Mouse (Mus musculus) CD4-positive helper T cell, adult 2 months (primary cell): ENCODE results near the gene Sdad1.
A peak's percentile ranks its signal among the peaks of the same experiment; 100 is the strongest.
"Not testable (repeated sequence)": the region's sequence is repeated elsewhere in the genome, so short reads cannot be mapped to it uniquely, and the experiment has no call there.

ENCODE experiments used
- DNase-seq: peaks from one replicate; pipeline ENCODE4 v3.0.0-alpha.2; 2012; ENCODE audit warnings: low read depth, missing footprints, low spot score

Sdad1 gene

GRCm38 (mm10) chr5:92309681-92310511 lies at the start of gene Sdad1:
Gene Sdad1 (minus strand): TSS chr5:92310479.
- peak; percentile 94 for DNase-seq

GRCm38 (mm10) chr5:92358767-92359455 lies 48.6 kb upstream of the Sdad1 start:
- no peak for DNase-seq

GRCm38 (mm10) chr5:92358033-92358432 lies 47.8 kb upstream of the Sdad1 start:
- DNase-seq, result no peak

- DNase-seq, result peak; percentile 77
Measured at GRCm38 (mm10) chr5:92353517-92353916, 43.2 kb upstream of the Sdad1 start.

GRCm38 (mm10) chr5:92352716-92353115 lies 42.4 kb upstream of the Sdad1 start:
- DNase-seq, result not testable (repeated sequence)

- no peak for DNase-seq
Measured at GRCm38 (mm10) chr5:92349731-92350130, 39.5 kb upstream of the Sdad1 start.

- DNase-seq, result peak; percentile 85
Measured at GRCm38 (mm10) chr5:92348794-92349413, 38.6 kb upstream of the Sdad1 start, which contains the start of gene Cxcl10. Gene Cxcl10 (minus strand): TSS chr5:92348889.

GRCm38 (mm10) chr5:92345006-92345405 lies 34.7 kb upstream of the Sdad1 start:
- DNase-seq, result no peak

- DNase-seq, result no peak
Measured at GRCm38 (mm10) chr5:92340606-92341005, 30.3 kb upstream of the Sdad1 start.

GRCm38 (mm10) chr5:92336743-92337142 lies 26.5 kb upstream of the Sdad1 start:
- DNase-seq, result peak; percentile 13

GRCm38 (mm10) chr5:92332359-92332840 lies 22.1 kb upstream of the Sdad1 start:
- DNase-seq, result no peak

- no peak for DNase-seq
Measured at GRCm38 (mm10) chr5:92331635-92332338, 21.5 kb upstream of the Sdad1 start, which contains the start of gene Art3. Gene Art3 (plus strand): TSS chr5:92331827.

- no peak for DNase-seq
Measured at GRCm38 (mm10) chr5:92331122-92331521, 20.8 kb upstream of the Sdad1 start.

GRCm38 (mm10) chr5:92327929-92328328 lies 17.6 kb upstream of the Sdad1 start, which contains the start of gene Cxcl9:
Gene Cxcl9 (minus strand): TSS chr5:92328079.
- DNase-seq, result no peak

GRCm38 (mm10) chr5:92327367-92327766 lies 17.1 kb upstream of the Sdad1 start:
- peak; percentile 58 for DNase-seq

- no peak for DNase-seq
Measured at GRCm38 (mm10) chr5:92323264-92323663, 13.0 kb upstream of the Sdad1 start.

GRCm38 (mm10) chr5:92322612-92323011 lies 12.3 kb upstream of the Sdad1 start:
- DNase-seq, result no peak

GRCm38 (mm10) chr5:92321631-92322400 lies 11.5 kb upstream of the Sdad1 start:
- DNase-seq, result no peak

GRCm38 (mm10) chr5:92318596-92318995 lies 8.3 kb upstream of the Sdad1 start:
- DNase-seq, result no peak

- no peak for DNase-seq
Measured at GRCm38 (mm10) chr5:92318119-92318518, 7.8 kb upstream of the Sdad1 start.

GRCm38 (mm10) chr5:92313776-92314175 lies 3.5 kb upstream of the Sdad1 start:
- DNase-seq, result no peak
